9 mouse cellular contexts compared by ENCODE assay signal in the genomic region with DNA sequence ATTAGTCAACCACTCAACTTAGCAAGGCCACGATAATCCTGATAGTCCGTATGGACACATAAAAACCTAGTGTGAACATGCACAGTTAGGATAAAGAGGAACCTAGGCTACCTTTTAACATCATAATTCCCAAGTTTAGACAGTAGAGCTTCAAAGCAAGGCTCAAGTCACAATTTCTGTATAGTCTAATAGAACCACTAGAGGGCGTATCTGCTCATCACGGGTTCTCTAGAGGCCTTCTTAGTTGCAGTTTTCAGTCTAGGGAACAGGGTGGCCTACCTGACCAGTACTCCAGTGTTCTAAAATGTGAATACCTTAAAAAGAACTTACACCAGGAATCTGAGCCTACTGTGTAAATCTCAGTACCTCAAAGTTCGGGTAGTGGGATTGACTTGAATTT. TPM values are rescaled to one million over a fixed set of nuclear protein-coding genes. Genes with fewer than 3 reads are reported as not detected.
DNase-seq lines count a peak whose midpoint lies in the region; ATAC-seq and TF ChIP-seq lines count a peak whose summit lies in the region.
"Had no signal": no experiment of that assay in that cellular context is flagged by ENCODE, and none has a peak within 500 bp of the region (broad histone marks: within the 10 kb centered on the region; RNA-seq: fewer than 3 reads in every experiment).

No protein-coding gene starts in this region.

- no peaks in the 10 kb centered on the region for H3K27me3 ChIP-seq in embryonic facial prominence, embryonic 11.5 days (ENCODE audit: control insufficient read depth, insufficient read depth, low read length)
- no peaks in the 10 kb centered on the region for H3K27me3 ChIP-seq in embryonic facial prominence, embryonic 10.5 days (replicated peaks; ENCODE audit: low read depth, poor library complexity, severe bottlenecking)
- H3K27me3 ChIP-seq in lung, embryonic 14.5 days (ENCODE audit: insufficient read depth, low read length): no peaks in the 10 kb centered on the region
- H3K27me3 ChIP-seq in liver, embryonic 14.5 days (ENCODE audit: control insufficient read depth, insufficient read depth, low read length): no peaks in the 10 kb centered on the region

- peak; percentile 75 for DNase-seq in embryonic facial prominence, embryonic 11.5 days (ENCODE audit: low spot score)
- DNase-seq in embryonic facial prominence, embryonic 10.5 days (ENCODE audit: low spot score): no peak
- DNase-seq in lung, embryonic 14.5 days: peak; percentile 82
- DNase-seq in lung, postnatal 4 days: no peak
- peak; percentile 40 for DNase-seq in c-Kit-positive CD71-positive TER-119-positive erythroid progenitor cells, embryonic 14.5 days (ENCODE audit: low spot score)
- DNase-seq in liver, embryonic 14.5 days (ENCODE audit: low read depth in 3 of 3, low spot score in 3 of 3): peak in 2 of 3 experiments; percentile 10 to 42
- DNase-seq in ovary, adult 18-20 months (ENCODE audit: low spot score): no peak
- no peak for DNase-seq in adrenal gland, postnatal 10 days

- H3K9ac ChIP-seq in embryonic facial prominence, embryonic 11.5 days (replicated peaks; ENCODE audit: low read length): no peak overlapping the region
- H3K9ac ChIP-seq in lung, embryonic 14.5 days: no peak overlapping the region
- H3K9ac ChIP-seq in liver, embryonic 14.5 days (replicated peaks): no peak overlapping the region

- 0 out of 2 replicates have a peak, but pooled peaks have one; percentile 44 for ATAC-seq in embryonic facial prominence, embryonic 11.5 days (replicated peaks; ENCODE audit: insufficient number of reproducible peaks, low FRiP score, low TSS enrichment, low read depth)
- peak; percentile 55; the same call in 1 of the 2 replicates for ATAC-seq in lung, embryonic 14.5 days (ENCODE audit: insufficient read depth)
- peak; percentile 47; the same call in 1 of the 2 replicates for ATAC-seq in liver, embryonic 14.5 days (ENCODE audit: insufficient read depth)

- H3K4me1 ChIP-seq in embryonic facial prominence, embryonic 11.5 days (ENCODE audit: control insufficient read depth, insufficient read depth, low read length): no peaks in the 10 kb centered on the region
- peaks cover 3% of the 10 kb centered on the region; the same call in 1 of the 2 replicates for H3K4me1 ChIP-seq in embryonic facial prominence, embryonic 10.5 days
- no peaks in the 10 kb centered on the region for H3K4me1 ChIP-seq in lung, embryonic 14.5 days (ENCODE audit: insufficient read depth)
- H3K4me1 ChIP-seq in liver, embryonic 14.5 days (replicated peaks; ENCODE audit: control insufficient read depth in 2 of 2, insufficient read depth in 2 of 2, low read length in 1 of 2): no peaks in the 10 kb centered on the region

- peak; percentile 61 for TF ChIP-seq CTCF in lung, embryonic 14.5 days (IDR thresholded peaks at IDR 0.05; ENCODE audit: low read depth)
- TF ChIP-seq CTCF in liver, embryonic 14.5 days (IDR thresholded peaks at IDR 0.05; ENCODE audit: low read depth): peak; percentile 60

- no peak overlapping the region for H3K27ac ChIP-seq in embryonic facial prominence, embryonic 11.5 days (replicated peaks; ENCODE audit: low read depth, low read length)
- H3K27ac ChIP-seq in embryonic facial prominence, embryonic 10.5 days (replicated peaks): no peak overlapping the region
- no peak overlapping the region for H3K27ac ChIP-seq in lung, embryonic 14.5 days (ENCODE audit: low read depth)
- H3K27ac ChIP-seq in liver, embryonic 14.5 days: no peak overlapping the region

- H3K4me2 ChIP-seq in embryonic facial prominence, embryonic 11.5 days (ENCODE audit: low read depth, low read length): no peak overlapping the region
- H3K4me2 ChIP-seq in lung, embryonic 14.5 days: no peak overlapping the region
- no peak overlapping the region for H3K4me2 ChIP-seq in liver, embryonic 14.5 days (ENCODE audit: low read depth)

- no peak for TF ChIP-seq EP300 in liver, embryonic 14.5 days (IDR thresholded peaks at IDR 0.05; ENCODE audit: low read depth)

- WGBS in embryonic facial prominence, embryonic 11.5 days: 58% methylated on average over 5 of the region's 5 CpGs
- 60% methylated on average over 5 of the region's 5 CpGs for WGBS in embryonic facial prominence, embryonic 10.5 days
- 52% methylated on average over 5 of the region's 5 CpGs for WGBS in lung, embryonic 14.5 days
- 46% methylated on average over 5 of the region's 5 CpGs for WGBS in liver, embryonic 14.5 days (ENCODE audit: insufficient replicate concordance)

- H3K9me3 ChIP-seq in embryonic facial prominence, embryonic 11.5 days (replicated peaks; ENCODE audit: control insufficient read depth, low read length): no peaks in the 10 kb centered on the region
- no peaks in the 10 kb centered on the region for H3K9me3 ChIP-seq in embryonic facial prominence, embryonic 10.5 days
- no peaks in the 10 kb centered on the region for H3K9me3 ChIP-seq in lung, embryonic 14.5 days (ENCODE audit: low read depth, low read length)
- H3K9me3 ChIP-seq in liver, embryonic 14.5 days (ENCODE audit: control insufficient read depth, low read length): no peaks in the 10 kb centered on the region

- peaks cover 2% of the 10 kb centered on the region; the same call in 1 of the 2 replicates for H3K36me3 ChIP-seq in embryonic facial prominence, embryonic 11.5 days (replicated peaks; ENCODE audit: control insufficient read depth, insufficient read depth, low read depth, low read length)
- peaks cover 63% of the 10 kb centered on the region for H3K36me3 ChIP-seq in embryonic facial prominence, embryonic 10.5 days (replicated peaks)
- peaks cover 45% of the 10 kb centered on the region for H3K36me3 ChIP-seq in lung, embryonic 14.5 days (ENCODE audit: insufficient read depth)
- peaks cover 23% of the 10 kb centered on the region for H3K36me3 ChIP-seq in liver, embryonic 14.5 days (replicated peaks; ENCODE audit: control insufficient read depth, insufficient read depth, low read depth)

- H3K4me3 ChIP-seq in embryonic facial prominence, embryonic 11.5 days (ENCODE audit: low read depth, low read length): no peak overlapping the region
- H3K4me3 ChIP-seq in embryonic facial prominence, embryonic 10.5 days: no peak overlapping the region
- no peak overlapping the region for H3K4me3 ChIP-seq in lung, embryonic 14.5 days (ENCODE audit: low read depth, low read length)
- no peak overlapping the region for H3K4me3 ChIP-seq in liver, embryonic 14.5 days (ENCODE audit: insufficient read depth in 1 of 2, low read depth in 2 of 2, low read length in 2 of 2)

RNA-seq across cellular contexts. Expression of a gene that starts 0.9 kb away (rescaled TPM):
- polyA plus RNA-seq in embryonic facial prominence, embryonic 11.5 days (2014; fragmentation: Nextera tagmentation; extraction: Ambion mirVana): 0.15 and 0.61 TPM in 2 replicates
- 0.27 and 0.43 TPM in 2 replicates for polyA plus RNA-seq in embryonic facial prominence, embryonic 10.5 days (2016; fragmentation: Nextera tagmentation; extraction: Ambion mirVana)
- 0.08 and 0.13 TPM in 2 replicates for polyA plus RNA-seq in lung, embryonic 14.5 days (2014; fragmentation: Nextera tagmentation; extraction: Ambion mirVana)
- 0.07 and 0.10 TPM in 2 replicates for polyA plus RNA-seq in liver, embryonic 14.5 days (2012; rRNA removed)
- polyA plus RNA-seq in liver, embryonic 14.5 days (2014; fragmentation: Nextera tagmentation; extraction: Ambion mirVana): 0.04 TPM in 1 of 2 replicates, not detected in the other
- under 1 TPM in 1 of 2 experiments, not detected in 1; 0.27 TPM for total RNA-seq in adrenal gland, postnatal 10 days (2021)
- polyA plus RNA-seq: large intestine, adult 2 months had no signal

RNA-seq across cellular contexts. Expression of a gene that starts 7.9 kb away (rescaled TPM):
- 44.5 and 47.3 TPM in 2 replicates for polyA plus RNA-seq in embryonic facial prominence, embryonic 11.5 days (2014; fragmentation: Nextera tagmentation; extraction: Ambion mirVana)
- polyA plus RNA-seq in embryonic facial prominence, embryonic 10.5 days (2016; fragmentation: Nextera tagmentation; extraction: Ambion mirVana): 109 TPM in 2 replicates
- polyA plus RNA-seq in lung, embryonic 14.5 days (2014; fragmentation: Nextera tagmentation; extraction: Ambion mirVana): 44.8 and 45.2 TPM in 2 replicates
- polyA plus RNA-seq in liver, embryonic 14.5 days (2012; rRNA removed): 26.2 and 90.6 TPM in 2 replicates
- 20.6 and 22.6 TPM in 2 replicates for polyA plus RNA-seq in liver, embryonic 14.5 days (2014; fragmentation: Nextera tagmentation; extraction: Ambion mirVana)
- 10 to 100 TPM; 57.0 to 65.8 TPM for total RNA-seq in adrenal gland, postnatal 10 days (2021)

RNA-seq across cellular contexts. Expression of a gene that starts 12.4 kb away (rescaled TPM):
- 0.45 and 0.52 TPM in 2 replicates for polyA plus RNA-seq in embryonic facial prominence, embryonic 11.5 days (2014; fragmentation: Nextera tagmentation; extraction: Ambion mirVana)
- 0.39 and 0.59 TPM in 2 replicates for polyA plus RNA-seq in embryonic facial prominence, embryonic 10.5 days (2016; fragmentation: Nextera tagmentation; extraction: Ambion mirVana)
- 25.7 and 26.4 TPM in 2 replicates for polyA plus RNA-seq in lung, embryonic 14.5 days (2014; fragmentation: Nextera tagmentation; extraction: Ambion mirVana)
- polyA plus RNA-seq in liver, embryonic 14.5 days (2012; rRNA removed): 56.4 and 90.4 TPM in 2 replicates
- 153 and 156 TPM in 2 replicates for polyA plus RNA-seq in liver, embryonic 14.5 days (2014; fragmentation: Nextera tagmentation; extraction: Ambion mirVana)
- 100 to 1,000 TPM in 1 of 2 experiments, 10 to 100 TPM in 1; 47.0 to 127 TPM for total RNA-seq in adrenal gland, postnatal 10 days (2021)

RNA-seq across cellular contexts. Expression of a gene that starts 19.5 kb away (rescaled TPM):
- polyA plus RNA-seq in embryonic facial prominence, embryonic 11.5 days (2014; fragmentation: Nextera tagmentation; extraction: Ambion mirVana): not detected in 2 replicates
- polyA plus RNA-seq in embryonic facial prominence, embryonic 10.5 days (2016; fragmentation: Nextera tagmentation; extraction: Ambion mirVana): not detected in 2 replicates
- 0.26 TPM in 1 of 2 replicates, not detected in the other for polyA plus RNA-seq in lung, embryonic 14.5 days (2014; fragmentation: Nextera tagmentation; extraction: Ambion mirVana)
- polyA plus RNA-seq in liver, embryonic 14.5 days (2012; rRNA removed): not detected in 2 replicates
- not detected in 2 replicates for polyA plus RNA-seq in liver, embryonic 14.5 days (2014; fragmentation: Nextera tagmentation; extraction: Ambion mirVana)
- not detected for total RNA-seq in adrenal gland, postnatal 10 days (2021)

RNA-seq across cellular contexts. Expression of a gene that starts 55.1 kb away (rescaled TPM):
- polyA plus RNA-seq in embryonic facial prominence, embryonic 11.5 days (2014; fragmentation: Nextera tagmentation; extraction: Ambion mirVana): 30.1 and 30.2 TPM in 2 replicates
- polyA plus RNA-seq in embryonic facial prominence, embryonic 10.5 days (2016; fragmentation: Nextera tagmentation; extraction: Ambion mirVana): 25.5 and 28.4 TPM in 2 replicates
- polyA plus RNA-seq in lung, embryonic 14.5 days (2014; fragmentation: Nextera tagmentation; extraction: Ambion mirVana): 36.4 and 38.2 TPM in 2 replicates
- polyA plus RNA-seq in liver, embryonic 14.5 days (2012; rRNA removed): 31.0 and 45.7 TPM in 2 replicates
- 84.7 and 95.3 TPM in 2 replicates for polyA plus RNA-seq in liver, embryonic 14.5 days (2014; fragmentation: Nextera tagmentation; extraction: Ambion mirVana)
- total RNA-seq in adrenal gland, postnatal 10 days (2021): 10 to 100 TPM; 54.1 to 58.0 TPM

Comparison
In these comparisons a context has a peak if more than half of its experiments do, and no peak if none do; other contexts are left out.
1. DNase-seq: peak in embryonic facial prominence, embryonic 11.5 days (single experiment), lung, embryonic 14.5 days (single experiment), c-Kit-positive CD71-positive TER-119-positive erythroid progenitor cells, embryonic 14.5 days (single experiment) and liver, embryonic 14.5 days (2 of 3); none in embryonic facial prominence, embryonic 10.5 days (single experiment), lung, postnatal 4 days (0 of 2), ovary, adult 18-20 months (single experiment) and adrenal gland, postnatal 10 days (single experiment).
2. RNA of a gene that starts 12.4 kb away (polyA plus RNA-seq): 56.4 to 156 TPM in liver, embryonic 14.5 days and 25.7 to 26.4 TPM in lung, embryonic 14.5 days; 0.39 to 0.59 TPM in embryonic facial prominence, embryonic 10.5 days and 0.45 to 0.52 TPM in embryonic facial prominence, embryonic 11.5 days; every median in the first group is over 10 times any median in the second.
3. Peak in every context shown above with its lines, with median percentiles within 50 percentile points of each other: ATAC-seq.